Mouse (Mus musculus) lung, embryonic 14.5 days (tissue): ENCODE measurements around the gene Map3k14. TPM values are rescaled to one million over a fixed set of nuclear protein-coding genes. Genes with fewer than 3 reads are reported as not detected.

ENCODE experiments used
- ATAC-seq: fragments of 200-750 bp; cut with Nextera tagmentation; 2 replicates; pipeline ENCODE4 v1.8.0; 2017; ENCODE audit warnings: mild to moderate bottlenecking, moderate TSS enrichment, moderate library complexity; ENCODE audit not compliant: insufficient read depth
- DNase-seq: peaks from one replicate; pipeline ENCODE4 v3.0.0-alpha.2; 2015
- H3K27ac ChIP-seq: fragments of 300-500 bp; sonication (generic); 2 replicates; pipeline ENCODE4 v1.5.1; 2014; ENCODE audit warnings: low read depth, mild to moderate bottlenecking, moderate library complexity
- H3K27me3 ChIP-seq: fragments of 300-500 bp; sonication (generic); 2 replicates; pipeline ENCODE4 v1.6.1; 2014; ENCODE audit warnings: low read length, control low read depth; ENCODE audit not compliant: insufficient read depth
- H3K36me3 ChIP-seq: fragments of 300-500 bp; sonication (generic); 2 replicates; pipeline ENCODE4 v1.6.1; 2014; ENCODE audit warnings: control low read depth; ENCODE audit not compliant: insufficient read depth
- H3K4me1 ChIP-seq: fragments of 300-500 bp; sonication (generic); 2 replicates; pipeline ENCODE4 v1.6.1; 2014; ENCODE audit warnings: antibody characterized with exemption, control low read depth; ENCODE audit not compliant: insufficient read depth
- H3K4me2 ChIP-seq: fragments of 300-500 bp; sonication (generic); 2 replicates; pipeline ENCODE4 v1.6.1; 2014; ENCODE audit warnings: mild to moderate bottlenecking
- H3K4me3 ChIP-seq: fragments of 300-500 bp; sonication (generic); 2 replicates; pipeline ENCODE4 v1.5.1; 2014; ENCODE audit warnings: low read depth, low read length
- H3K9ac ChIP-seq: fragments of 300-500 bp; sonication (generic); 2 replicates; pipeline ENCODE4 v1.6.1; 2014
- H3K9me3 ChIP-seq: fragments of 300-500 bp; sonication (generic); 2 replicates; pipeline ENCODE4 v1.6.1; 2016; ENCODE audit warnings: low read depth, low read length, control low read depth
- CTCF ChIP-seq: IDR thresholded peaks from 2 replicates; pipeline ENCODE4 v1.5.1; 2016; ENCODE audit warnings: antibody characterized with exemption, low read depth
- WGBS: fragments of 180-500 bp; shearing (Covaris S2); extraction: QIAGEN DNeasy Blood & Tissue Kit; methylation state at CpG from one replicate; pipeline ENCODE4 v1.1.7; 2014; 5-methylcytosine and 5-hydroxymethylcytosine counted together
- polyA plus RNA-seq: library from polyadenylated mRNA; unstranded; fragments of >200 nt; fragmentation: Nextera tagmentation; extraction: Ambion mirVana; gene quantifications from 2 replicates; pipeline ENCODE4 v1.2.1, GENCODE M21; 2014

Map3k14 gene
- polyA plus RNA-seq, 1 experiment from 2014 or later: 3.1 TPM

DNA sequence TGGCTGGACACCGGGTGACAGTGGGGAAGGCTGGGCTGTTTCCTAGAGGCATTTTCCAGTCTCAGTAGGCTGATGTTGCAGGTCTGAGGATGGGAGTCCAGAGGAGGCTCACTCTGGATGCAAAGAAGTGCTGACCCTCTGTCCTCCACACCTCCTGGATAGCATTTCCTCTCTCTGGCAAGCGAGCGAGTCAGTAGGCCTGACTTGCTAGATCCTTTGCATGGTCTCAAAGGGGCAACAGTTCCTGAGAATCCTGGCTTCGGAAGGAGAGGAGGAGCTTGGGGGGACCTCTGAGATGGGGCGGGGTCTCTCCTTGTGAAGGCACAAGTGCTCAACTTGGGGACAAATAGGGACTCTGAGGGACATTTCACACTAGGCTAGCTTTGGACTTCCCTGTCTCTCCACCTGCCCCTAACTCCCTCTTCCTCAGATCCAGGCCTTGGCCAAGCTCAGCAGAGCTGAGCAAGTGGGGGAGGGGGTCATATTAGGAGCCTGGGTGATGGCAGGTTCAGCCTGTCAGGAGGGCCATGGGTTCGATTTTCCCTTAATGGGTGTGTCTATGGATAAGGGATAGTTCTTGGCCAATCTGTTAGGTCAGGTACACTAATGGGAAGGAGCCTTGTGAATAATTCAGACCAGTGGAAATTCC lies 94.8 kb downstream of the Map3k14 start:
- WGBS: 57% methylated on average over 6 of the region's 6 CpGs
- H3K36me3 ChIP-seq: no peaks in the 10 kb centered on the region
- H3K4me1 ChIP-seq: no peaks in the 10 kb centered on the region
- DNase-seq (no peak), ATAC-seq (no peak)
- no peak overlapping the region for H3K9ac ChIP-seq
- H3K4me2 ChIP-seq: no peak overlapping the region
- no peak overlapping the region for H3K27ac ChIP-seq
- H3K4me3 ChIP-seq: no peak overlapping the region
- TF ChIP-seq CTCF: no peak
- H3K9me3 ChIP-seq: no peaks in the 10 kb centered on the region
- H3K27me3 ChIP-seq: peaks cover 44% of the 10 kb centered on the region

DNA sequence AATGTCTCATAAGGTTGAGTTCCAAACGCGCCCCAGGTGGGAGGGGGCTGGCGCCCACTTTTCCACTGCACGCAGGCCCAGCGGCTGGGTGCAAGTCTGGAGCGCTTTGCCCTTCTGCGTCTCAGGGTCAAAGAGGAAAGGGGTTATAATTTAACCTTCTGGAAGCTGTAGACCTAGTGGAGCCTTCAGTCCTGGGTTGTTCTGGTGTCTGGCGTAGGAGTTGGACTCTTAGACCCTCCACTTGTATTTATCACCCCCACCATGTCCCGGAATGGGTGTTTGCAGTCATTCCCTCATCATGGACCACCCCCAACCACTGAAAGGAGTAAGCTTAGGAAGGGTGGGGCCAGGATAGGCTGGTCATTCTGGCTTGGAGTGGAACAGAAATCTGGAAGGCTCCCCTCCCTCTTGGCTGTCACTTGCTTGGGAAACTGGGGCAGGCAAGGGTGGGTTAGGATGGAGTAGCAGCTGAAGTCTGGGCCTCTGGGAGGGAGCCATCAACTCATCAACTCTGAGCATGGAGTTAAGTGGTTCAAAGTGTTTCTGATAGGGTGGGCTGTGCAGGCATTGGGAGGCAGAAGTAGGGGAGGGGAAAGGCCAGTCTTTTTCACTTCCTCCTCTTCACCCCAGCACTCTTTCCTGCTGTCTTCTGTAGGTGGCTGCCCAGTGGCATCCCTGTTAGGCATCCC lies 95.4 kb downstream of the Map3k14 start:
- no peaks in the 10 kb centered on the region for H3K4me1 ChIP-seq
- DNase-seq (no peak), ATAC-seq (no peak)
- peak overlapping the region; percentile 94; the same call in 1 of the 2 replicates for H3K4me2 ChIP-seq
- H3K36me3 ChIP-seq: no peaks in the 10 kb centered on the region
- H3K9ac ChIP-seq: no peak overlapping the region
- H3K9me3 ChIP-seq: no peaks in the 10 kb centered on the region
- H3K4me3 ChIP-seq: peak overlapping the region; percentile 55; the same call in 1 of the 2 replicates
- peaks cover 44% of the 10 kb centered on the region for H3K27me3 ChIP-seq
- WGBS: 48% methylated on average over 9 of the region's 9 CpGs
- H3K27ac ChIP-seq: no peak overlapping the region
- TF ChIP-seq CTCF: no peak

DNA sequence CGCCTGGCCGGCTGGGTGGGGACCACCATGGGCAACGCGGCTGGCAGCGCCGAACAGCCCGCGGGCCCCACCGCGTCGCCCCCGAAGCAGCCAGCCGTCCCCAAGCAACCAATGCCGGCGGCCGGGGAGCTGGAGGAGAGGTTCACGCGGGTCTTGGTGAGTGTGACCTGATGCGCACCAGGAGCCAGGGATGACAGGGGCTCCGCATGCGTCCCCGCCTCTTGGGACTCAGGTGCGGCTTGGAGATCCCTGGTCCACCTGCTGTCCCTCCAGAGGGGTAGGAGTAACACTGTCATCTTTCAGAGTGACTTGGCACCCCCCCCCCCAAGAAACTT lies 96.0 kb downstream of the Map3k14 start:
- H3K4me3 ChIP-seq: peak overlapping the region; percentile 55
- peak overlapping the region; percentile 94 for H3K4me2 ChIP-seq
- no peak for TF ChIP-seq CTCF
- H3K27ac ChIP-seq: no peak overlapping the region
- no peaks in the 10 kb centered on the region for H3K4me1 ChIP-seq
- H3K36me3 ChIP-seq: no peaks in the 10 kb centered on the region
- no peaks in the 10 kb centered on the region for H3K9me3 ChIP-seq
- peaks cover 44% of the 10 kb centered on the region for H3K27me3 ChIP-seq
- WGBS: 2% methylated on average over 23 of the region's 23 CpGs
- H3K9ac ChIP-seq: peak overlapping the region; percentile 54
- ATAC-seq (no peak), DNase-seq (no peak)

DNA sequence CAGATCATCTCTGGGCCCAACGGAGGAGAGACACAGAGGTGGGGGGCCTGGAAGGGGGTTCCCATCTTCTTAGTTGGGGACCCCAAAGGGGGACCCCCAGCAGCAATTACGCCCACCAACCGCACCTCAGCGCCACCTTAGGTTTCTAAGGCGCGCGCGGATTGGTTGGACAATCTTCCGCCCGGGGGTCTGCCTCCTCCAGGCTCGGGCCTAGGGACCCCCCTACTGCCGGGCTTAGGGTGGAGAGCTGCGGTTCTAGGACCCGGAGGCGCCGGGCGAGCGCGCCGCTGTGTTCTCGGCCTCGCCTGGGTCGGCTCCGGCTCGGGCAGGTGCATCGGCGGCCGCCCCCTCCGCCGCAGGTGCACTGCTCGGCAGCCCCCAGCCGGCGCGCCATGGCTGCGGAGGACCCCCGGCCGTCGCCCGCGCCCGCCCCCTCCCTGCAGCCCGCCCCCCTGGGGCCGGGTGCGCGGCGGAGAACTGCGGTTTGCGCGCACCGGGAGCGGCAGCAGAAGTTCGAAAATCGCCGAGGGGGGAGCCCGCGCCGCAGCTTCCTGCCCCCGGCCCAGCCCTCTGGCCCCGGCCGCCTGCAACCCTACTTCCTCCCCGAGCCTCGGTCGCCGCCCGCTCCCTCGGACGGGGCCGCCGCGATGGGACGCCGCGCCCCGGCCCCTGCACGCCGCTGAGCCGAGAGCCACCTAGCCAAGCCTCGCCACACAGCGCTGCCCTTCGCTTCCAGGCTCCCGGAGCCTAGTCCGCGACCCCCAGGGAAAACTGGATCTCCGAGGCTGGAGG lies 96.6 kb downstream of the Map3k14 start, which contains the start of gene Fmnl1:
Gene Fmnl1, plus strand, starts transcription at position 614 of the 792 bp plus-strand sequence.
- ATAC-seq (peak; percentile 45), DNase-seq (peak; percentile 23)
- Histone ChIP-seq H3K27ac (no peak within 1 kb of the TSS), H3K9ac (peak within 1 kb of the TSS; percentile 54), H3K4me2 (peak within 1 kb of the TSS; percentile 94), H3K4me1 (no peaks in the 10 kb centered on the region), H3K27me3 (peaks cover 44% of the 10 kb centered on the region), H3K9me3 (no peaks in the 10 kb centered on the region), H3K36me3 (no peaks in the 10 kb centered on the region), H3K4me3 (peak within 1 kb of the TSS; percentile 55)
- under 1% methylated on average over 70 of the region's 84 CpGs for WGBS
- no peak for TF ChIP-seq CTCF

DNA sequence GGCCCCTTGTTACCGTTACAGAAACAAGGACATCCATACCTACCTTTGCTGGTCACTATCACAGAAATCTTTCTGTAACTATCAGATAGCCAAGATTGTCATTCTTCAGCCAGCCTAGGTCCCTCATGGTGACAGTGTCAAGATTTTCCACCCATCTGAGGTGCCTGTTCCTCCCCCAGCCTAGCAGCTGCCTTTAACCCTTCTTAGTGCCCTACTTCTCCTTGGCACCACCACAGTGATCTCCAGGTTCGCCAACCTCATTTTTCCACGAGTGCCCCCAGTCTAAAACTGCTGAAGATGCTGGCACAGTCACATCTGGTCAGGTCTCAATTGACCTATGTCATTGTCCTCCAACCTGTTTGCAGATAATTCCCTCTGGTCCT lies 97.2 kb downstream of the Map3k14 start:
- DNase-seq (no peak), ATAC-seq (no peak)
- Histone ChIP-seq H3K36me3 (no peaks in the 10 kb centered on the region), H3K4me1 (no peaks in the 10 kb centered on the region), H3K4me3 (peak overlapping the region; percentile 55; the same call in 1 of the 2 replicates), H3K27ac (no peak overlapping the region), H3K9ac (no peak overlapping the region), H3K4me2 (peak overlapping the region; percentile 94), H3K27me3 (peaks cover 44% of the 10 kb centered on the region), H3K9me3 (no peaks in the 10 kb centered on the region)
- no peak for TF ChIP-seq CTCF
- WGBS: 39% methylated on average over 3 of the region's 3 CpGs

Other genes with a start within 250 kb of the Map3k14 start
- 64.4 and 72.4 TPM in 2 replicates for gene Nmt1, start 239.3 kb downstream of the Map3k14 start, polyA plus RNA-seq
- gene Dcakd, start 239.1 kb downstream of the Map3k14 start, polyA plus RNA-seq: 218 and 225 TPM in 2 replicates
- 1.0 and 2.5 TPM in 2 replicates for gene Plcd3, start 165.8 kb downstream of the Map3k14 start, polyA plus RNA-seq
- 11.0 and 14.4 TPM in 2 replicates for gene Acbd4, start 165.8 kb downstream of the Map3k14 start, polyA plus RNA-seq
- gene Hexim1, start 151.2 kb downstream of the Map3k14 start, polyA plus RNA-seq: 5.3 and 5.8 TPM in 2 replicates
- gene Hexim2, start 135.0 kb downstream of the Map3k14 start, polyA plus RNA-seq: 9.3 and 9.5 TPM in 2 replicates
- gene Fmnl1, start 96.4 kb downstream of the Map3k14 start, polyA plus RNA-seq: 2.5 and 2.8 TPM in 2 replicates
- 0.89 and 1.2 TPM in 2 replicates for gene 1700023F06Rik, start 58.9 kb downstream of the Map3k14 start, polyA plus RNA-seq
- gene Spata32, start 49.0 kb downstream of the Map3k14 start, polyA plus RNA-seq: not detected in 2 replicates
- 16.8 and 20.6 TPM in 2 replicates for gene Arhgap27, start 96.2 kb upstream of the Map3k14 start, polyA plus RNA-seq
- 9.3 and 9.4 TPM in 2 replicates for gene Plekhm1, start 145.2 kb upstream of the Map3k14 start, polyA plus RNA-seq
- not detected in 2 replicates for gene Lrrc37a, start 237.1 kb upstream of the Map3k14 start, polyA plus RNA-seq